In genomic region chr5:102269204-102269603, GRCm38 (mm10) we compare ENCODE assay signal across 17 mouse cellular contexts.
"Had no signal": no experiment of that assay in that cellular context is flagged by ENCODE, and none has a peak within 500 bp of the region (broad histone marks: within the 10 kb centered on the region; RNA-seq: fewer than 3 reads in every experiment).

No protein-coding gene starts in this region.

- DNase-seq: liver, postnatal 0 days; lung, embryonic 14.5 days; lung, postnatal 10 days; lung, postnatal 4 days; midbrain, embryonic 14.5 days; retina, postnatal 1 day; right cerebral cortex, adult 18-20 months; right cerebral cortex, postnatal 25 days; right cerebral cortex, postnatal 4 days; spleen, adult 18-20 months; thymus, adult 18-20 months; thymus, postnatal 14 days; thymus, postnatal 36 days had no signal

- H3K4me2 ChIP-seq: lung, embryonic 14.5 days; midbrain, embryonic 12.5 days; neural tube, embryonic 12.5 days had no signal

- H3K27me3 ChIP-seq: midbrain, embryonic 12.5 days; neural tube, embryonic 12.5 days had no signal

- H3K4me1 ChIP-seq: midbrain, embryonic 12.5 days; neural tube, embryonic 12.5 days had no signal

- H3K9me3 ChIP-seq: midbrain, embryonic 10.5 days; midbrain, embryonic 12.5 days; neural tube, embryonic 12.5 days had no signal

- H3K27ac ChIP-seq: midbrain, embryonic 10.5 days; midbrain, embryonic 12.5 days; neural tube, embryonic 12.5 days had no signal

- H3K4me3 ChIP-seq: midbrain, embryonic 10.5 days; midbrain, embryonic 12.5 days; neural tube, embryonic 12.5 days had no signal

- H3K9ac ChIP-seq: liver, postnatal 0 days; lung, embryonic 14.5 days; midbrain, embryonic 12.5 days; neural tube, embryonic 12.5 days had no signal

- ATAC-seq: liver, postnatal 0 days; midbrain, embryonic 16.5 days had no signal

- H3K36me3 ChIP-seq: midbrain, embryonic 10.5 days; midbrain, embryonic 12.5 days; neural tube, embryonic 12.5 days had no signal
